Mouse (Mus musculus): ENCODE measurements around the gene Faim2. TPM values are rescaled to one million over a fixed set of nuclear protein-coding genes. Genes with fewer than 3 reads are reported as not detected.

Faim2 gene
- polyA plus RNA-seq, 1 experiment from 2014 or later = 0.81 TPM

DNA sequence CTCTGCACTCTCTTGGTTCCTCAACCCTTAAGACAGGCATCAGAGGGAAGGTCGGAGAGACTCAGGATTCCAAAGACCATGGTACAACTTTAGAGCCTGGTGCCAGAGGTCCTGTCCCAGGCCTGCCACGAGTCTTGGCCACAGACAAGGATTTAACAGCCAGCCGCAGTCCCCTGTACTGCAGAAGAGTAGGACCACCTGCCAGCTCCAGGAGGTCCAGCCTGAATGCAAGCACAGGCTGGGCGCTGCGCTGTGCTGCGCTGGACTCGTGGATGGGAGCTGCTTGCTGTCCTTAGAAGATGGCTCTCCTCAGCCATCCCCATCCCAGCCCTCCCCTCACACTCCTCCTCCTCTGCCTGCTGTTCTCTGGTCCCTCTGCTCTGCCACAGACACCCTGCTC is 10.2 kb downstream of the Faim2 start:
- no peak overlapping the region for H3K27ac ChIP-seq (replicated peaks)
- WGBS = 75% methylated on average over 7 of the region's 7 CpGs
- H3K4me1 ChIP-seq (replicated peaks; ENCODE audit: control insufficient read depth, insufficient read depth) = no peaks in the 10 kb centered on the region
- no peaks in the 10 kb centered on the region for H3K9me3 ChIP-seq (ENCODE audit: control insufficient read depth, low read length)
- no peak overlapping the region for H3K4me2 ChIP-seq (replicated peaks; ENCODE audit: low read depth)
- no peak overlapping the region for H3K9ac ChIP-seq (ENCODE audit: low read length)
- H3K36me3 ChIP-seq (ENCODE audit: control insufficient read depth, insufficient read depth, low read length) = no peaks in the 10 kb centered on the region
- no peak overlapping the region for H3K4me3 ChIP-seq (ENCODE audit: low read depth, low read length)
- TF ChIP-seq CTCF (IDR thresholded peaks at IDR 0.05; ENCODE audit: low read depth) (no peak), EP300 (optimal IDR thresholded peaks at IDR 0.05) (no peak)
- DNase-seq (ENCODE audit: low spot score) (no peak), ATAC-seq (ENCODE audit: low FRiP score, low TSS enrichment) (no peak)
- peaks cover 2% of the 10 kb centered on the region; the same call in 1 of the 2 replicates for H3K27me3 ChIP-seq (ENCODE audit: control insufficient read depth, insufficient read depth, low read length)

DNA sequence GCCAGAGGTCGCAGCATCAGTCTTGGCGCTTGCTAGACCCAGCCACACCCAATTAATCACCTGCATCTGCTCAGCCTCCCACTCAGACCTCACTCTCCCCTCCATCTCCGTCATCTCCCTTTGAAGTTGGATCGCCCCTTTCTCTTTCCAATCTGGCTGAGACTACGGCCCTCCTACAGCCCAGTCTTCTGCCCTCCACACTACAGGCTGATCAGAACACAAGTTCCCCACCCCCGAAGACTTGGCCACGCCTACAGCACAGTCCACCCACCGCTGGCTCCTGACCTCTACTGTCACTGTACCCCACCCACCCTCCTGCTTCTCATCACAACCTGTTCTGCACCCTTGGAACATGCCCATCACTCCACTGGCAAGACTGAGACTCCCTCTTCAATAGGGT is 11.2 kb downstream of the Faim2 start:
- TF ChIP-seq CTCF (IDR thresholded peaks at IDR 0.05; ENCODE audit: low read depth) (no peak), EP300 (optimal IDR thresholded peaks at IDR 0.05) (no peak)
- no peak overlapping the region for H3K4me3 ChIP-seq (ENCODE audit: low read depth, low read length)
- no peak overlapping the region for H3K27ac ChIP-seq (replicated peaks)
- H3K9ac ChIP-seq (ENCODE audit: low read length) = no peak overlapping the region
- H3K4me1 ChIP-seq (replicated peaks; ENCODE audit: control insufficient read depth, insufficient read depth) = no peaks in the 10 kb centered on the region
- H3K9me3 ChIP-seq (ENCODE audit: control insufficient read depth, low read length) = no peaks in the 10 kb centered on the region
- no peaks in the 10 kb centered on the region for H3K36me3 ChIP-seq (ENCODE audit: control insufficient read depth, insufficient read depth, low read length)
- WGBS = 50% methylated on average over 8 of the region's 8 CpGs
- ATAC-seq (ENCODE audit: low FRiP score, low TSS enrichment) (no peak), DNase-seq (ENCODE audit: low spot score) (no peak)
- H3K27me3 ChIP-seq (ENCODE audit: control insufficient read depth, insufficient read depth, low read length) = peaks cover 2% of the 10 kb centered on the region; the same call in 1 of the 2 replicates
- no peak overlapping the region for H3K4me2 ChIP-seq (replicated peaks; ENCODE audit: low read depth)

DNA sequence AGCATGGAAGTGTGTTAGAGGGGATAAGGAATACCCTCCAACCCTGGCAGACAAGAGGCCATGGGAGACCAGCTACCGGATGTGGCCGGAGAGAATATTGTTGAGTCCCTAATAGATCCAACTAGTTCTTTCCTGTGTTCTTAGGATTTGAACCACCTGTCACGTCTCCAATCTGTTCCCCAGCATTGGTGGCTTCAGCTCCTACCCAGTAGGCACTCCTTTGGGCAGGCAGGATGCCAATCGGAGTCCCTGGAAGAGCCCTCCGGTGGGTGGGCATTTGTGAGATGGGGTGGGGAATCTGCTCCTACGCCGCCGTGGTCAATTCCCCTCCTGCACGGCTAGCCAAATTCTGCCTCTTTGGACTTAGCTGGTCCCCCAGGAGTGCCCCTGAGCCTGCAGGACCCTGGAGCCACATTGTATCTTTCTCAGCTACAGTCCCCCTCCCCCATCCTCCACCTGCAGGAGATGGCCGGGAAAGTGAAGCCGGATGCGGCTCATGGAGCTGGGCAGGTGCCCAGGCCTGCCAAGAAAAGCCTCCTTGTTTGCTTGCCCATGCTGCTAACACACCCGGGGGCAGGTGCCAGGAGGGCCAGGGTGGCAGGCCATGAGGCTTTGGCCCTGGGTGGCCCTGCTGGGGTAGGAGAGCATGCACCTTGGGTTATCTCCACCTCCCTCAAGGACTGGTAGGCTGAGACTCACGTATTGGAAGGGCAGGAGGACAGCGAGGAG is 16.0 kb downstream of the Faim2 start:
- Histone ChIP-seq H3K9me3 (ENCODE audit: control insufficient read depth, low read length) (no peaks in the 10 kb centered on the region), H3K36me3 (ENCODE audit: control insufficient read depth, insufficient read depth, low read length) (no peaks in the 10 kb centered on the region), H3K4me1 (replicated peaks; ENCODE audit: control insufficient read depth, insufficient read depth) (no peaks in the 10 kb centered on the region), H3K27me3 (ENCODE audit: control insufficient read depth, insufficient read depth, low read length) (peaks cover 2% of the 10 kb centered on the region; the same call in 1 of the 2 replicates), H3K9ac (ENCODE audit: low read length) (no peak overlapping the region), H3K4me3 (ENCODE audit: low read depth, low read length) (no peak overlapping the region), H3K4me2 (replicated peaks; ENCODE audit: low read depth) (no peak overlapping the region), H3K27ac (replicated peaks) (no peak overlapping the region)
- 78% methylated on average over 15 of the region's 15 CpGs for WGBS
- DNase-seq (ENCODE audit: low spot score) (no peak), ATAC-seq (ENCODE audit: low FRiP score, low TSS enrichment) (no peak; the same call in 1 of the 2 replicates)
- TF ChIP-seq CTCF (IDR thresholded peaks at IDR 0.05; ENCODE audit: low read depth) (no peak), EP300 (optimal IDR thresholded peaks at IDR 0.05) (no peak)

DNA sequence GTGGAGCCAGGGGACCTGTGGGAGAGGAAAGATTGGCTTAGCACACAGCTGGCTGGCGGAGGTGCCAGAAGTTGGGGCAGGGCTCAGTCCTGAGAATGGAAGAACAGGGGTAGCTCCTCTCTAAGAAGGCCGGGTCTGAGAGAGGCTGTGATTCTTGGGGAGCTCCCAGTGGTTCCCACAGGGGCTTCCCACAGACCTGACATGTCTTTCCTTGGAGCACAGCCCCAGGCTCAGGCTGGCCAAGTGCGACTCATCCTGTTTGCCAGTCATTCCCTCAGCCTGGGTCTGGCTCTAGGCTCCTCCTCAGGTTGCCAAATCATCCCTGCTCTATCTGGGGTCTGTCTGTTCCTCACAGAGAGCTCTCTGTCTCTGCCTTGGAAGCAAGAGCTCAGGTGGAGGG is 17.3 kb downstream of the Faim2 start:
- ATAC-seq (ENCODE audit: low FRiP score, low TSS enrichment) = no peak

DNA sequence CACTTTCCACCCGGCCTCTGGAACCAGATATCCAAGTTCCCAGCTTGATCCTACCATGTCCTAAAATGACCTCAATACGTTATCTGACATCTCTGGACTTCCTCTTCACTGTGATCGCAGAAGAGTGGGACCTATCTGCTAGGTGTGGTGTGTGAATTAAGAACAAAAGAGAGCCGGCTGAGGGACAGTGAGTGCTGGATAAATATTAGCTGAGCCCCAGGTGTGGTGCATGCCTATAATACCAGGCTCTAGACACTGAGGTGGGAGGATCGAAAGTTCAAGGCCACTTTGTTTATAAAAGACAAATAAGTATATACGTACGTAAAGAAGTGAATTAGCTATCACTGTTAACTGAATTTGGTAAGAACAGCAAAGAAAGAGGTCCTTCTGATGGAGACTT is 18.1 kb downstream of the Faim2 start:
- no peaks in the 10 kb centered on the region for H3K9me3 ChIP-seq (ENCODE audit: control insufficient read depth, low read length)
- H3K27ac ChIP-seq (replicated peaks) = no peak overlapping the region
- no peaks in the 10 kb centered on the region for H3K36me3 ChIP-seq (ENCODE audit: control insufficient read depth, insufficient read depth, low read length)
- no peak for ATAC-seq (ENCODE audit: low FRiP score, low TSS enrichment)
- no peak for DNase-seq (ENCODE audit: low spot score)
- H3K4me2 ChIP-seq (replicated peaks; ENCODE audit: low read depth) = no peak overlapping the region
- H3K9ac ChIP-seq (ENCODE audit: low read length) = no peak overlapping the region
- H3K27me3 ChIP-seq (ENCODE audit: control insufficient read depth, insufficient read depth, low read length) = no peaks in the 10 kb centered on the region
- WGBS = 44% methylated on average over 7 of the region's 7 CpGs
- TF ChIP-seq CTCF (IDR thresholded peaks at IDR 0.05; ENCODE audit: low read depth) = no peak
- H3K4me3 ChIP-seq (ENCODE audit: low read depth, low read length) = no peak overlapping the region
- H3K4me1 ChIP-seq (replicated peaks; ENCODE audit: control insufficient read depth, insufficient read depth) = peaks cover 2% of the 10 kb centered on the region; the same call in 1 of the 2 replicates

More for the DNA sequence above, 17.3 kb downstream of the Faim2 start:
- Histone ChIP-seq H3K36me3 (ENCODE audit: control insufficient read depth, insufficient read depth, low read length) (no peaks in the 10 kb centered on the region), H3K9ac (ENCODE audit: low read length) (no peak overlapping the region), H3K9me3 (ENCODE audit: control insufficient read depth, low read length) (no peaks in the 10 kb centered on the region), H3K4me2 (replicated peaks; ENCODE audit: low read depth) (no peak overlapping the region), H3K4me3 (ENCODE audit: low read depth, low read length) (no peak overlapping the region), H3K4me1 (replicated peaks; ENCODE audit: control insufficient read depth, insufficient read depth) (no peaks in the 10 kb centered on the region), H3K27me3 (ENCODE audit: control insufficient read depth, insufficient read depth, low read length) (no peaks in the 10 kb centered on the region), H3K27ac (replicated peaks) (no peak overlapping the region)
- no peak for TF ChIP-seq CTCF (IDR thresholded peaks at IDR 0.05; ENCODE audit: low read depth)
- no peak for TF ChIP-seq EP300 (optimal IDR thresholded peaks at IDR 0.05)
- 63% methylated on average over 3 of the region's 3 CpGs for WGBS
- no peak for DNase-seq (ENCODE audit: low spot score)

DNA sequence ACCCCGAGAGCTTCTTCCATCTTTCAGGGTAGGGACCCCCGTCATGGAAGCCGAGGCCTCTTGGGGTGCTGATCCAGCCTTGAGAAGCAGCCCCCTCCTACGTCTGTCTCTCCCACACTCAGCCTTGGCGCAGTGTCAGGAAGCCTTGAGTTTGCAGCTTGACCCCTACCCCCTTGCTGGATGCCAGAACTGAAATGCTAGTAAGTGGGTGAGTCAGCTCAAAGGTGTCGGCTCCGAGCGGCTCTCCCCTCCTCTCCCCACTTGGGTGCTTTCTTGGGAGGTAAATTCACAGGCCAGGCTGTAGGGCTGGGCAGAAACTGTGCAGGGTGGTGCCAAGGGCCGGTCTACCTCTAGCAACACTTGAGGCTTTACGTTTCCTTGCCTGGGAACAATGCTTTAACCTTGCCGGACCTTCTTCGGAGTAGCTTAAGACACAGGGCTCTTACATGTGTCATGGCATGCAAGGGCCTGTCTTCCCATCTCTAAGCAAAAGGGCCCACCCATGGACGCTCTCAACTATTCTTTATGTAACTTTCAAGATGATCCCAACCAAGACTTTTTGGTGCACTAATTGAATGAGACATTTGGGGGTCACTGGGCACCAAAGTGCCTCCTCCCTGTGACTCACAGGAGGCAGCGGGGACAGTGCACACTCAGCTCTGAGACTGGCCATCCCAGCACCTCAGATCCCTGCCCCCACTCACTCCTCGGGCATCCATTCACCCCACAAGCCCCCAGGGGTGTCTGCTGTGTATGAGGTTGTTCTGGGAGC is 22.5 kb downstream of the Faim2 start:
- no peak overlapping the region for H3K9ac ChIP-seq (ENCODE audit: low read length)
- DNase-seq (ENCODE audit: low spot score) (no peak), ATAC-seq (ENCODE audit: low FRiP score, low TSS enrichment) (peak; percentile 15; the same call in 1 of the 2 replicates)
- H3K4me3 ChIP-seq (ENCODE audit: low read depth, low read length) = no peak overlapping the region
- peaks cover 2% of the 10 kb centered on the region; the same call in 1 of the 2 replicates for H3K4me1 ChIP-seq (replicated peaks; ENCODE audit: control insufficient read depth, insufficient read depth)
- H3K9me3 ChIP-seq (ENCODE audit: control insufficient read depth, low read length) = no peaks in the 10 kb centered on the region
- no peak overlapping the region for H3K4me2 ChIP-seq (replicated peaks; ENCODE audit: low read depth)
- H3K27ac ChIP-seq (replicated peaks) = no peak overlapping the region
- TF ChIP-seq CTCF (IDR thresholded peaks at IDR 0.05; ENCODE audit: low read depth) = no peak
- no peak for TF ChIP-seq EP300 (optimal IDR thresholded peaks at IDR 0.05)
- H3K27me3 ChIP-seq (ENCODE audit: control insufficient read depth, insufficient read depth, low read length) = no peaks in the 10 kb centered on the region
- 52% methylated on average over 15 of the region's 15 CpGs for WGBS
- no peaks in the 10 kb centered on the region for H3K36me3 ChIP-seq (ENCODE audit: control insufficient read depth, insufficient read depth, low read length)
